Mouse (Mus musculus): ENCODE measurements at regions not wholly inside any gene's neighbourhood (a gene's known extent, or its start where the extent isn't known, plus 50 kb on each side); places are given as distances from the start of the nearest gene placed in this dataset.

- 83% methylated on average over 2 of the region's 2 CpGs for WGBS
- no peak for DNase-seq
- intact Hi-C loops (cut with DNase I) = no loop called here
- Histone ChIP-seq H3K4me1 (ENCODE audit: control insufficient read depth, insufficient read depth, low read length) (no peaks in the 10 kb centered on the region), H3K79me2 (replicated peaks; ENCODE audit: control insufficient read depth, insufficient read depth, low read length) (no peaks in the 10 kb centered on the region), H3K27me3 (ENCODE audit: control insufficient read depth, insufficient read depth, low read length) (no peaks in the 10 kb centered on the region), H3K27ac (no peak overlapping the region), H3K36me3 (ENCODE audit: control insufficient read depth, insufficient read depth, low read length) (no peaks in the 10 kb centered on the region), H3K4me3 (no peak overlapping the region), H3K9ac (ENCODE audit: low read depth, low read length) (no peak overlapping the region)
- TF ChIP-seq POLR2A (IDR thresholded peaks at IDR 0.05; ENCODE audit: insufficient read depth, low read depth, low read length) = no peak
- no peak for TF ChIP-seq CTCF (IDR thresholded peaks at IDR 0.05)
- no peak for TF ChIP-seq EP300 (IDR thresholded peaks at IDR 0.05; ENCODE audit: insufficient read depth, low read depth, low read length)
Measured at GRCm38 (mm10) chr19:32943594-32944230, 186.4 kb downstream of the Pten start.

GRCm38 (mm10) chr19:32947081-32947855 is 190.0 kb downstream of the Pten start:
- intact Hi-C loops (cut with DNase I) = no loop called here
- Histone ChIP-seq H3K4me1 (ENCODE audit: control insufficient read depth, insufficient read depth, low read length) (no peaks in the 10 kb centered on the region), H3K79me2 (replicated peaks; ENCODE audit: control insufficient read depth, insufficient read depth, low read length) (no peaks in the 10 kb centered on the region), H3K27ac (no peak overlapping the region; the same call in 1 of the 2 replicates), H3K9ac (ENCODE audit: low read depth, low read length) (no peak overlapping the region), H3K27me3 (ENCODE audit: control insufficient read depth, insufficient read depth, low read length) (no peaks in the 10 kb centered on the region), H3K4me3 (no peak overlapping the region), H3K36me3 (ENCODE audit: control insufficient read depth, insufficient read depth, low read length) (no peaks in the 10 kb centered on the region)
- DNase-seq = no peak
- no peak for TF ChIP-seq POLR2A (IDR thresholded peaks at IDR 0.05; ENCODE audit: insufficient read depth, low read depth, low read length)
- TF ChIP-seq CTCF (IDR thresholded peaks at IDR 0.05) = no peak
- no peak for TF ChIP-seq EP300 (IDR thresholded peaks at IDR 0.05; ENCODE audit: insufficient read depth, low read depth, low read length)
- 59% methylated on average over 12 of the region's 12 CpGs for WGBS

DNA sequence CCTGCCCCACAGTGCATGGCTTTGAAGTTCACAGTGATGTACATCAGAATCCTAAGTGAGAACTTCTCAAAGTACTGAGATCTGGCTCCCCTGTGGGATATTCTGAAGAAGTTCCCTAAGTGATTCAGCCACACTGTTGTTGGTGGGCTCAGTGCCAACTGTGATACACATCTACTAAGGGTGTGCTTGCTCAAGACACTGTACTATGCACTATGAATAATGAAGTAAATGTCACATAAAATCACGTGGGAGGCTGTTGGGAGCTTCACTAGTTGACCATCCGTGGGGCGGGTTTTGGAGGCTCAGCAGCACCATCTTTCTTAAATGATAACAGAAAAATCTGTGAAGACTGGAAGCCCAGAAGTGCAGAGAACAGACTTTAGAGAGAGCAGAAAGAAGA is 193.0 kb downstream of the Pten start:
- no peak overlapping the region for H3K27ac ChIP-seq
- DNase-seq = no peak
- H3K4me1 ChIP-seq (ENCODE audit: control insufficient read depth, insufficient read depth, low read length) = peaks cover 3% of the 10 kb centered on the region
- no peaks in the 10 kb centered on the region for H3K79me2 ChIP-seq (replicated peaks; ENCODE audit: control insufficient read depth, insufficient read depth, low read length)
- 65% methylated on average over 3 of the region's 3 CpGs for whole genome bisulfite sequencing
- TF ChIP-seq CTCF (IDR thresholded peaks at IDR 0.05) (no peak), POLR2A (IDR thresholded peaks at IDR 0.05; ENCODE audit: insufficient read depth, low read depth, low read length) (no peak), EP300 (IDR thresholded peaks at IDR 0.05; ENCODE audit: insufficient read depth, low read depth, low read length) (no peak)
- H3K27me3 ChIP-seq (ENCODE audit: control insufficient read depth, insufficient read depth, low read length) = no peaks in the 10 kb centered on the region
- intact Hi-C loops (cut with DNase I) = loop anchor here (10.0 kb wide), 1 partner anchor 275 kb away; no protein-coding TSS in a partner anchor
- no peak overlapping the region for H3K4me3 ChIP-seq
- no peaks in the 10 kb centered on the region for H3K36me3 ChIP-seq (ENCODE audit: control insufficient read depth, insufficient read depth, low read length)
- H3K9ac ChIP-seq (ENCODE audit: low read depth, low read length) = no peak overlapping the region

DNA sequence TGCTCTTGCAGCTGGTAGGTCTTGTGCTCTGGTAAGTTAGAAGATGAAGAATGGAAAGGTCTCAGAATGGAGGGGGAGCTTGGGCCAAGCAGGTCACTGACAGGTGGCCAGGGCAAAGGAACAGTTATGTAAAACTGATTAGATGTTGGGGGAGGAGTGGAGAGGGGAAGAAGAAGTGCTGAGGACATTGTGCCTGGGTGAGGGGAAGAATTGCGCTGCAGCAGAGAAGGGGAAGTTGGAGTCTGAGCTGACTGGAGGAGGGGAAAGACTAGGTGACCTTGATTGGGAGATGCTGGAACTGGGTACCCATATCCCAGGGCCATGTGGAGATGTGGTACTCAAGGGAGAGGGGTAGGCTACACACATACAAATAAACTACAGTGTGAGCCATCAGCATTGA is 193.5 kb downstream of the Pten start:
- WGBS = 82% methylated on average over 1 of the region's 1 CpGs
- H3K27ac ChIP-seq = no peak overlapping the region
- H3K79me2 ChIP-seq (replicated peaks; ENCODE audit: control insufficient read depth, insufficient read depth, low read length) = no peaks in the 10 kb centered on the region
- no peaks in the 10 kb centered on the region for H3K36me3 ChIP-seq (ENCODE audit: control insufficient read depth, insufficient read depth, low read length)
- DNase-seq = no peak
- intact Hi-C loops (cut with DNase I) = loop anchor here (10.0 kb wide), 1 partner anchor 274 kb away; no protein-coding TSS in a partner anchor
- no peak overlapping the region for H3K9ac ChIP-seq (ENCODE audit: low read depth, low read length)
- TF ChIP-seq CTCF (IDR thresholded peaks at IDR 0.05) = no peak
- no peak for TF ChIP-seq POLR2A (IDR thresholded peaks at IDR 0.05; ENCODE audit: insufficient read depth, low read depth, low read length)
- TF ChIP-seq EP300 (IDR thresholded peaks at IDR 0.05; ENCODE audit: insufficient read depth, low read depth, low read length) = no peak
- no peaks in the 10 kb centered on the region for H3K27me3 ChIP-seq (ENCODE audit: control insufficient read depth, insufficient read depth, low read length)
- H3K4me1 ChIP-seq (ENCODE audit: control insufficient read depth, insufficient read depth, low read length) = peaks cover 3% of the 10 kb centered on the region
- H3K4me3 ChIP-seq = no peak overlapping the region

GRCm38 (mm10) chr19:32952425-32952824 is 195.1 kb downstream of the Pten start:
- Histone ChIP-seq H3K4me1 (ENCODE audit: control insufficient read depth, insufficient read depth, low read length) (peaks cover 3% of the 10 kb centered on the region), H3K36me3 (ENCODE audit: control insufficient read depth, insufficient read depth, low read length) (no peaks in the 10 kb centered on the region), H3K4me3 (no peak overlapping the region), H3K79me2 (replicated peaks; ENCODE audit: control insufficient read depth, insufficient read depth, low read length) (no peaks in the 10 kb centered on the region), H3K27me3 (ENCODE audit: control insufficient read depth, insufficient read depth, low read length) (no peaks in the 10 kb centered on the region), H3K27ac (no peak overlapping the region), H3K9ac (ENCODE audit: low read depth, low read length) (no peak overlapping the region)
- TF ChIP-seq CTCF (IDR thresholded peaks at IDR 0.05) = no peak
- TF ChIP-seq EP300 (IDR thresholded peaks at IDR 0.05; ENCODE audit: insufficient read depth, low read depth, low read length) = no peak
- TF ChIP-seq POLR2A (IDR thresholded peaks at IDR 0.05; ENCODE audit: insufficient read depth, low read depth, low read length) = no peak
- intact Hi-C loops (cut with DNase I) = loop anchor here (10.0 kb wide), 1 partner anchor 272 kb away; no protein-coding TSS in a partner anchor
- DNase-seq = no peak
- 91% methylated on average over 4 of the region's 4 CpGs for WGBS
